Mouse (Mus musculus) cerebellum, postnatal 36 days (tissue): Measurements from ENCODE around the gene Actn1.
"Not testable (repeated sequence)": the region's sequence is repeated elsewhere in the genome, so short reads cannot be mapped to it uniquely, and the experiment has no call there.

Experiments used
- DNase-seq, 2 experiments: peaks; one replicate each; pipeline ENCODE4 v3.0.0; 2021 to 2022; ENCODE audit warnings: mixed read lengths in 2 of 2

The Actn1 gene

GRCm38 (mm10) chr12:80260056-80260743 lies at the start of gene Actn1:
Actn1 (minus strand) TSS chr12:80260371.
- peak; percentile 86 to 90 for DNase-seq

- no peak for DNase-seq
Observed at GRCm38 (mm10) chr12:80307556-80307955, 47.4 kb upstream of the Actn1 start.

GRCm38 (mm10) chr12:80304518-80304917 lies 44.3 kb upstream of the Actn1 start:
- DNase-seq, result no peak

- no peak for DNase-seq
Observed at GRCm38 (mm10) chr12:80300833-80301456, 40.8 kb upstream of the Actn1 start.

- no peak for DNase-seq
Observed at GRCm38 (mm10) chr12:80298714-80299113, 38.5 kb upstream of the Actn1 start.

- DNase-seq, result no peak
Observed at GRCm38 (mm10) chr12:80291895-80292435, 31.8 kb upstream of the Actn1 start.

GRCm38 (mm10) chr12:80290964-80291363 lies 30.8 kb upstream of the Actn1 start:
- DNase-seq, result no peak

- no peak for DNase-seq
Observed at GRCm38 (mm10) chr12:80290483-80290882, 30.3 kb upstream of the Actn1 start.

GRCm38 (mm10) chr12:80289722-80290121 lies 29.6 kb upstream of the Actn1 start:
- DNase-seq, result no peak

GRCm38 (mm10) chr12:80285890-80286289 lies 25.7 kb upstream of the Actn1 start:
- no peak for DNase-seq

- DNase-seq, result not testable (repeated sequence)
Observed at GRCm38 (mm10) chr12:80284251-80284650, 24.1 kb upstream of the Actn1 start.

GRCm38 (mm10) chr12:80278866-80279265 lies 18.7 kb upstream of the Actn1 start:
- no peak for DNase-seq

- DNase-seq, result no peak
Observed at GRCm38 (mm10) chr12:80277428-80277827, 17.3 kb upstream of the Actn1 start.

- DNase-seq, result no peak
Observed at GRCm38 (mm10) chr12:80275187-80275820, 15.1 kb upstream of the Actn1 start.

- DNase-seq, result peak; percentile 33
Observed at GRCm38 (mm10) chr12:80273020-80273686, 13.0 kb upstream of the Actn1 start.

- DNase-seq, result no peak
Observed at GRCm38 (mm10) chr12:80271806-80272205, 11.6 kb upstream of the Actn1 start.

- no peak for DNase-seq
Observed at GRCm38 (mm10) chr12:80270924-80271323, 10.8 kb upstream of the Actn1 start.

- DNase-seq, result no peak
Observed at GRCm38 (mm10) chr12:80269303-80269702, 9.1 kb upstream of the Actn1 start.

- DNase-seq, result no peak
Observed at GRCm38 (mm10) chr12:80267962-80268361, 7.8 kb upstream of the Actn1 start.

- not testable (repeated sequence) for DNase-seq
Observed at GRCm38 (mm10) chr12:80264388-80264787, 4.2 kb upstream of the Actn1 start.

- no peak for DNase-seq
Observed at GRCm38 (mm10) chr12:80260744-80261695, 849 bp upstream of the Actn1 start.
